ENCODE assay signal across 9 mouse cellular contexts in the genomic region with DNA sequence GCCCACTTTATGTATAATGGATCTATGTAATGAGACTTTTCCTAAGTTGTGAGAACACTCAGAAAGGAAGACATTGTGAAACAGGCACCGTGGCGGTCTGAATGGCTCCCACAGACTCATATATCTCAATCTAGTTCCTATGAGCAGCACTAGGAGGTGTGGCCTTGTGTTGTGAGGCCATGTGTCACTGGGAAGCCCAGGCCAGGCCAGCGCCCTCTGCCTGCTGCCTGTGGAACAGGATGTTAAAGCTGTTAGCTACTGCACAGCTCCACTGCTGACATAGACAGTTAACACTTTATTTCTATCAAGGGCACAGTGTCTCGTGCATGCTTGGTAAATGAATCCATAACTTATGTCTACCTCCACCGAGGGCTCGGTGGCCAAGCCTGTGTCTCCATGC. TPM values are rescaled to one million over a fixed set of nuclear protein-coding genes. Genes with fewer than 3 reads are reported as not detected.
A peak's percentile ranks its signal among the peaks of the same experiment; 100 is the strongest.
DNase-seq lines count a peak whose midpoint lies in the region; ATAC-seq and TF ChIP-seq lines count a peak whose summit lies in the region.
"Had no signal": no experiment of that assay in that cellular context is flagged by ENCODE, and none has a peak within 500 bp of the region (broad histone marks: within the 10 kb centered on the region; RNA-seq: fewer than 3 reads in every experiment).

No protein-coding gene starts in this region.

- no peaks in the 10 kb centered on the region for H3K27me3 ChIP-seq in hindbrain, embryonic 15.5 days
- no peaks in the 10 kb centered on the region for H3K27me3 ChIP-seq in lung, embryonic 14.5 days (ENCODE audit: insufficient read depth, low read length)
- H3K27me3 ChIP-seq: limb, embryonic 15.5 days had no signal

- no peaks in the 10 kb centered on the region for H3K4me1 ChIP-seq in hindbrain, embryonic 15.5 days (replicated peaks)
- H3K4me1 ChIP-seq in lung, embryonic 14.5 days (ENCODE audit: insufficient read depth) = no peaks in the 10 kb centered on the region
- H3K4me1 ChIP-seq: limb, embryonic 15.5 days had no signal

- H3K4me2 ChIP-seq in hindbrain, embryonic 15.5 days = no peak overlapping the region
- no peak overlapping the region for H3K4me2 ChIP-seq in lung, embryonic 14.5 days
- H3K4me2 ChIP-seq: limb, embryonic 15.5 days had no signal

- peak; percentile 27; the same call in 1 of the 2 replicates for ATAC-seq in hindbrain, embryonic 15.5 days (ENCODE audit: low FRiP score, low read depth)
- no peak for ATAC-seq in lung, embryonic 14.5 days (ENCODE audit: insufficient read depth)

- H3K9ac ChIP-seq in hindbrain, embryonic 15.5 days = no peak overlapping the region
- H3K9ac ChIP-seq in lung, embryonic 14.5 days = no peak overlapping the region
- H3K9ac ChIP-seq: limb, embryonic 15.5 days had no signal

- H3K27ac ChIP-seq in hindbrain, embryonic 15.5 days (replicated peaks) = no peak overlapping the region
- no peak overlapping the region for H3K27ac ChIP-seq in lung, embryonic 14.5 days (ENCODE audit: low read depth)
- H3K27ac ChIP-seq: limb, embryonic 15.5 days had no signal

- DNase-seq in embryo, embryonic 10 days (ENCODE audit: low spot score) = peak; percentile 70
- no peak for DNase-seq in embryo, embryonic 9.5 days (ENCODE audit: extremely low spot score)
- DNase-seq in 3T3-L1 (ENCODE audit: low read depth, low spot score) (peak; percentile 60), ZHBTc4 (ENCODE audit: low read depth, low spot score) (peak; percentile 78)
- peak; percentile 38 for DNase-seq in lung, embryonic 14.5 days
- peak; percentile 70 for DNase-seq in testis, postnatal 10 days (ENCODE audit: low spot score)
- no peak for DNase-seq in layer of hippocampus, adult 11-12 months (ENCODE audit: low spot score)

- no peaks in the 10 kb centered on the region for H3K9me3 ChIP-seq in hindbrain, embryonic 15.5 days
- no peaks in the 10 kb centered on the region for H3K9me3 ChIP-seq in lung, embryonic 14.5 days (ENCODE audit: low read depth, low read length)
- H3K9me3 ChIP-seq: limb, embryonic 15.5 days had no signal

- H3K4me3 ChIP-seq in hindbrain, embryonic 15.5 days = no peak overlapping the region
- H3K4me3 ChIP-seq in lung, embryonic 14.5 days (ENCODE audit: low read depth, low read length) = no peak overlapping the region
- H3K4me3 ChIP-seq: limb, embryonic 15.5 days had no signal

- peak; percentile 62 for TF ChIP-seq CTCF in lung, embryonic 14.5 days (IDR thresholded peaks at IDR 0.05; ENCODE audit: low read depth)

- peaks cover 44% of the 10 kb centered on the region for H3K36me3 ChIP-seq in hindbrain, embryonic 15.5 days
- H3K36me3 ChIP-seq in lung, embryonic 14.5 days (ENCODE audit: insufficient read depth) = peaks cover 83% of the 10 kb centered on the region

- WGBS in hindbrain, embryonic 15.5 days = 70% methylated on average over 6 of the region's 6 CpGs
- 77% methylated on average over 6 of the region's 6 CpGs for WGBS in lung, embryonic 14.5 days

RNA-seq across cellular contexts. Expression of a gene that starts 14.7 kb away (rescaled TPM):
- polyA plus RNA-seq in hindbrain, embryonic 15.5 days (2015; fragmentation: Nextera tagmentation; extraction: Ambion mirVana) = 237 and 245 TPM in 2 replicates
- 274 and 283 TPM in 2 replicates for polyA plus RNA-seq in lung, embryonic 14.5 days (2014; fragmentation: Nextera tagmentation; extraction: Ambion mirVana)

RNA-seq across cellular contexts. Expression of a gene that starts 33.1 kb away (rescaled TPM):
- polyA plus RNA-seq in hindbrain, embryonic 15.5 days (2015; fragmentation: Nextera tagmentation; extraction: Ambion mirVana) = not detected in 2 replicates
- 0.17 and 0.47 TPM in 2 replicates for polyA plus RNA-seq in lung, embryonic 14.5 days (2014; fragmentation: Nextera tagmentation; extraction: Ambion mirVana)
- polyA plus RNA-seq: limb, embryonic 15.5 days had no signal

Comparison
In these comparisons a context has a peak if more than half of its experiments do, and no peak if none do; other contexts are left out.
1. DNase-seq: peak in embryo, embryonic 10 days (single experiment), 3T3-L1 (single experiment), ZHBTc4 (single experiment), lung, embryonic 14.5 days (single experiment) and testis, postnatal 10 days (single experiment); none in embryo, embryonic 9.5 days (single experiment) and layer of hippocampus, adult 11-12 months (single experiment).